Mouse (Mus musculus) CD4-positive, CD25-positive, alpha-beta regulatory T cell, adult 4 months (primary cell): ENCODE measurements around the gene Fkbp1b. TPM values are rescaled to one million over a fixed set of nuclear protein-coding genes. Genes with fewer than 3 reads are reported as not detected.
"Not testable (repeated sequence)": the region's sequence is repeated elsewhere in the genome, so short reads cannot be mapped to it uniquely, and the experiment has no call there.

Experiments used
- ATAC-seq: one replicate; pipeline ENCODE4 v1.8.0; 2017
- polyA plus RNA-seq, 2 experiments: library from polyadenylated mRNA; unstranded; fragments of 100-300 nt; shearing (Covaris generic); gene quantifications; one replicate each; pipeline ENCODE4 v1.2.1; 2017

Gene Fkbp1b
- polyA plus RNA-seq, 2 experiments from 2014 or later = not detected

- peak; percentile 90 for ATAC-seq
These were observed 1.7 kb upstream of the Fkbp1b start, which contains the start of gene Wdcp for GRCm38 (mm10) chr12:4842890-4843597. Gene Wdcp (plus strand): TSS chr12:4843303.

- ATAC-seq = no peak
These were observed 1.1 kb upstream of the Fkbp1b start for GRCm38 (mm10) chr12:4842456-4842855.

DNA sequence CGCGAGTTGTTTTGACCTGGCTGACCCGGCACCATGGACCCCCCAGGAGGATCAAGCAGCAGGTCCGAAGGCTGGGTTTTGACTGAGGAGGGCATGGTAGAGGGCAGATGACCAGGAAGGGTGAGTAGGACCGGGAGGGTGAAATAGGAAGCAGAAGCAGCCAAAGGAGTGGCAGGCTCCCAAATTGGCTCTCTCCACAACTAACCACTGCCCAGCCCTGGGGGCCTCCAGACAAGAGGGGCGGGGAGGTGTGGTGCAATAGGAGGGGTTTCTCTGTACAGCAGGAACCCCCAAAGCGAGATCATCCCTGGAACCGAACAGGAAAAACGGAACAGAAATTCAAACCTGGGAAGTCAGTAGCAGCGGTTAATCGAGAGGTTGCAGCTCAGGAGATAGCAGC is 650 bp downstream of the Fkbp1b start:
- ATAC-seq = no peak

- ATAC-seq = no peak
These were observed 1.4 kb downstream of the Fkbp1b start for GRCm38 (mm10) chr12:4840010-4840409.

DNA sequence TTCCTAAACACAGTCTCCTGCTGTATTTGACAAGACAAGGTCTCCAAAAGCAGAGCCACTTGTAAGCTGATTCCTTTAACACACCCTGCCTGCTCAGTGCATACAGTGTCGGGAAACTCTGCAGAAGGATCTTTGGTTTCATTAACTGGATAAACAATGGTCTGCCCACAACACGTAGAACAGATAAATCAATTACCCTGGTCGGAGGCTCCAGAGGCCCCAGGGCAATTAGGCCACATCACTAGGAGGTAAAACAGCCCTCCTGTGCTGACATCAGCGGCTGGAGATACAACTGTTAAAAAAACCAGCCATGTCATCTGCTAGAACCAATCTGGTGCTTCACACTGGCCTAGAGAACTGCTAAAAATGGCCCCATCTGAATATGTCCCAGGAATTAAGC is 4.4 kb downstream of the Fkbp1b start:
- ATAC-seq = no peak

GRCm38 (mm10) chr12:4827256-4827655 is 14.1 kb downstream of the Fkbp1b start:
- ATAC-seq = no peak

GRCm38 (mm10) chr12:4817361-4818101 is 23.9 kb downstream of the Fkbp1b start, which contains the start of gene Sf3b6:
Gene Sf3b6 (plus strand): TSS chr12:4817544.
- peak; percentile 99 for ATAC-seq

- ATAC-seq = peak; percentile 30
These were observed 24.6 kb downstream of the Fkbp1b start for GRCm38 (mm10) chr12:4816680-4817360.

DNA sequence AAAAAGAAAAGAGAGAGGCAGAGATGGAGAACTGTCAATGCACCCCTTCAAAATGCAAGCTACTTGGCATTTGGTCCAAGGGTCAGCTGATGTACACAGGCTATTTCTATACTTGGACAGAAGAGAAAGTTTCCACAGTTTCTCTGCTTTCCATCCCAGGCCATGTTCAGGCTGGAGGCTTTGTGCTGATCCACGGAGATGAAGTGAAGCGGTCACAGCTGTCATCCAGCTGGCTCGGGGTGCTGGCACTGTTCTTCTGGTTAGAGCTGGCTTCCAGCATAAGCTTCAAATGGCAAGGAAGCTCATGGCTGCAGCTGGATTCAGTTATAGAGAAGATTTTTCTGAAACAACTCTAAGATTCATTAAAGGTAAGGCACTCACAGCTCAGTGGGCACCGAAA is 27.8 kb downstream of the Fkbp1b start:
- ATAC-seq = no peak

DNA sequence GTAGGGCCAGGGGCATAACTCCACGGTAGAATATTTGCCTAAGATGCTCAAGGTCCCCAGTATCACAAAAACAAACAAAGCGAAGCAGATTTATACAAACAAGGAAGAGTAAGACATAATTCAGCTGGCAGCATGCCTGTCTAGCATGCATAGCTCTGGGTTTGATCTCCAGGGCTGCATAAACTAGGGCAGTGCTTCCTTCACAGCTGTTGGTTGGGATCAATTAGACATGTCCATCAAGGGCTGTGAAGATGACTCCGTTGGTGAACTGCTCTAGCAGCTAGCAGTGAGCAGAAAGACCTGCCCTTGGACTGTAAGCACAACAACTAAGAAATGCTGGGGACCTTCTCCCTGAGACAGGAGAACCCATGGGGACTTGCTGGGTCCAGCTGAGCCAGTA is 29.7 kb downstream of the Fkbp1b start:
- ATAC-seq = no peak

- no peak for ATAC-seq
These were observed 30.4 kb downstream of the Fkbp1b start for GRCm38 (mm10) chr12:4811036-4811435.

GRCm38 (mm10) chr12:4797471-4797870 is 43.9 kb downstream of the Fkbp1b start:
- ATAC-seq = not testable (repeated sequence)

DNA sequence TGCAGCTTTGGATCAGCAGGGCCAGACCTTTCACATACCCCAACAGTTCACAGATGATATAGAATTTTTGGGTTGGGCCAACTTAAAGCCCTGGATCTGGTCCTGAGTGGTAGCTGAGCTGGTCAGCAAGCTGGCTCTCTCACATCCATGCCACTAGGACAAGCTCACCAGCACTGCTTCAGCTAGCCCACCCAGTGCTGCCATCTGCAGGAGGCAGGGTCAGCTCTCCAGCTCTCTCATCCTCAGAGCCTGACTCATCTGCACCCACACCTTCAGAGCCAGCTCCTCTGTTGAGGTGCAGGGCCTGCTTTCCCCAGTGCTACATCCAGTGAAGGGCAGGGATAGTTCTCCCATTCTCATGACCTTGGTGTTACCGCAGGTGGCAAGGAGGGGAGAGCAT is 47.7 kb downstream of the Fkbp1b start:
- no peak for ATAC-seq

- not testable (repeated sequence) for ATAC-seq
These were observed 53.3 kb downstream of the Fkbp1b start for GRCm38 (mm10) chr12:4788128-4788527.

DNA sequence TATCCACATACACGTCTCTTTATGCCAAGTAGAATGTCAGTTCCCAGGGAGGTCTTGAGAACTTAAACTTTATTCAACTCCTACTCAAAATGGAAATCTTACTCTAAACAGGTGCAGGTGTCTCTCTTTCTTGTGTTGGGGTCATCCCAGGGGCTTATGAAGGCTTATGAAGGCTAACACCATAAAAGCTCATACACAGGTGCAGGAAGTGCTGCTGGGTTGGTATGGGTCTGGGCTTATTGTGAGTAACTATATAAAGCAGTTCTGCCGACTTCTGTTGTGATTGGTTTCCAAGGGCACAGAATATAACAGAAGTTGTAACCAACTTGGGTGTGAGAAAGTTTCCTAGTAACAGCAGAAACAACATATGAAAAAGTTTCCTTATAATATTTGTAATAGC is 56.9 kb downstream of the Fkbp1b start:
- ATAC-seq = no peak

- no peak for ATAC-seq
These were observed 57.8 kb downstream of the Fkbp1b start for GRCm38 (mm10) chr12:4783598-4783997.

Other genes with a start within 250 kb of the Fkbp1b start
- 10 to 100 TPM; 57.4 to 59.2 TPM for gene Itsn2, start 249.0 kb downstream of the Fkbp1b start, polyA plus RNA-seq
- not detected for gene Gm3625, start 248.7 kb downstream of the Fkbp1b start, polyA plus RNA-seq
- gene Fam228a, start 103.2 kb downstream of the Fkbp1b start, polyA plus RNA-seq = under 1 TPM; 0.47 to 0.80 TPM
- 1 to 10 TPM in 1 of 2 experiments, under 1 TPM in 1; 0.62 to 2.0 TPM for gene Pfn4, start 72.6 kb downstream of the Fkbp1b start, polyA plus RNA-seq
- 1 to 10 TPM in 1 of 2 experiments, not detected in 1; 1.3 TPM for gene Fam228b, start 72.3 kb downstream of the Fkbp1b start, polyA plus RNA-seq
- gene Sf3b6, start 24.0 kb downstream of the Fkbp1b start, polyA plus RNA-seq = 100 to 1,000 TPM; 182 to 365 TPM
- gene Wdcp, start 1.7 kb upstream of the Fkbp1b start, polyA plus RNA-seq = 10 to 100 TPM; 11.0 to 13.9 TPM
- gene Mfsd2b, start 32.8 kb upstream of the Fkbp1b start, polyA plus RNA-seq = under 1 TPM; 0.58 to 0.90 TPM
- 10 to 100 TPM in 1 of 2 experiments, 1 to 10 TPM in 1; 8.5 to 12.3 TPM for gene Ubxn2a, start 66.1 kb upstream of the Fkbp1b start, polyA plus RNA-seq
- gene Atad2b, start 75.8 kb upstream of the Fkbp1b start, polyA plus RNA-seq = 10 to 100 TPM; 11.9 to 13.0 TPM